Mouse (Mus musculus) G1E (cell line): Measurements from ENCODE around the gene Irf7. TPM values are rescaled to one million over a fixed set of nuclear protein-coding genes. Genes with fewer than 3 reads are reported as not detected.

Experiments used
- ATAC-seq: 2 replicates; pipeline ENCODE4 v1.8.0; 2016; ENCODE audit warnings: mild to moderate bottlenecking; ENCODE audit not compliant: insufficient number of reproducible peaks, poor library complexity, low FRiP score, severe bottlenecking; ENCODE audit errors: extremely low read depth
- DNase-seq: peaks from one replicate; pipeline ENCODE4 v3.0.0; 2012; ENCODE audit warnings: low spot score
- H3K27me3 ChIP-seq: 2 replicates; pipeline ENCODE4 v1.6.1; 2012; ENCODE audit warnings: mild to moderate bottlenecking, low read length, inconsistent platforms; ENCODE audit not compliant: insufficient read depth
- H3K36me3 ChIP-seq: replicated peaks from 2 replicates; pipeline ENCODE3; 2012; ENCODE audit warnings: mild to moderate bottlenecking, inconsistent platforms
- H3K4me1 ChIP-seq: 2 replicates; pipeline ENCODE4 v1.6.1; 2012; ENCODE audit warnings: low read depth, low read length, inconsistent platforms, mixed read lengths; ENCODE audit not compliant: insufficient read depth
- H3K4me3 ChIP-seq: 2 replicates; pipeline ENCODE4 v1.5.1; 2012; ENCODE audit warnings: low read depth, mild to moderate bottlenecking, inconsistent platforms, low read length, moderate library complexity, mixed read lengths
- H3K9me3 ChIP-seq: replicated peaks from 2 replicates; pipeline ENCODE4 v1.6.1; 2012; ENCODE audit warnings: inconsistent platforms
- CTCF ChIP-seq: IDR thresholded peaks from 2 replicates; pipeline ENCODE4 v1.5.1; 2012; ENCODE audit warnings: low read depth, low read length, inconsistent platforms, mixed read lengths
- GATA1 ChIP-seq: IDR thresholded peaks from 2 replicates; pipeline ENCODE4 v1.6.1; 2012; ENCODE audit warnings: borderline replicate concordance, low read length, inconsistent platforms, mixed read lengths
- GATA2 ChIP-seq: IDR thresholded peaks from 2 replicates; pipeline ENCODE4 v1.6.1; 2012; ENCODE audit warnings: low read depth, low read length, inconsistent platforms, borderline replicate concordance
- POLR2AphosphoS5 ChIP-seq: IDR thresholded peaks from 2 replicates; pipeline ENCODE4 v1.6.1; 2012; ENCODE audit warnings: low read depth, low read length, inconsistent platforms; ENCODE audit not compliant: insufficient replicate concordance
- TAL1 ChIP-seq: conservative IDR thresholded peaks from 2 replicates; pipeline ENCODE4 v1.6.1; 2012; ENCODE audit warnings: low read depth, low read length, inconsistent platforms, mixed read lengths
- polyA plus RNA-seq: library from polyadenylated mRNA; stranded (reverse); fragments of >175 nt; gene quantifications from 2 replicates; pipeline ENCODE4 v1.2.3, GENCODE M21; 2012
- total RNA-seq, 2 experiments: library from RNA; stranded (forward) in 1 of 2; stranded (reverse) in 1 of 2; fragments of 200-1000 nt in 1 of 2; fragments of >200 nt in 1 of 2; fragmentation: Nextera tagmentation in 1 of 2; gene quantifications; 2 replicates each; pipeline ENCODE4 v1.2.3; 2014 to 2017

Gene Irf7
- total and polyA plus RNA-seq, 3 experiments: 1.6 to 12.9 (median 6.8) TPM

DNA sequence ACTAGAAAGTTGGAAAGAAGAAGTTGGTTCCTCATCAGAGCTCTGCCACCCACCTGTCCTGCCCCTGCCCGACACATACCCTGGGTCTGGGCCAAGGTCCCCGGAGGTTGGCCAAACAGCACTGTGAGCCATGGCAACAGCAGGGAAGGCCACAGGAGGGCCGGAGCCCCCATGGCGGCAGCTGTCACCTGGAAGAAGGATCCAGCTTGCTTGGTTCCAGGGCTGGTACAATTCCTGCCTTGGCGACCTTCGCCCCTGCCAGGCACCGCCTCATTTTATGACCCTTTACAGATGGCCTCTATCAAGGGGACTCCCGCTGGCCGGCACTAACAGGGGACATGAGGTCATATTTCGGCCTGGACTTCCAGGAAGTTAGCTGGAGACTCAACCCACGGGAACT lies 10.3 kb upstream of the Irf7 start, which contains the start of gene Cdhr5:
Gene Cdhr5 (minus strand): TSS at position 241 of the 400 bp plus-strand sequence.
- ATAC-seq (no peak), DNase-seq (no peak)
- no peaks in the 10 kb centered on the region for H3K9me3 ChIP-seq
- H3K4me3 ChIP-seq: no peak within 1 kb of the TSS
- peaks cover 7% of the 10 kb centered on the region for H3K4me1 ChIP-seq
- no peak for TF ChIP-seq CTCF
- no peak for TF ChIP-seq GATA1
- no peak for TF ChIP-seq TAL1
- TF ChIP-seq POLR2AphosphoS5: no peak
- no peak for TF ChIP-seq GATA2
- peaks cover 75% of the 10 kb centered on the region for H3K27me3 ChIP-seq
- H3K36me3 ChIP-seq: no peaks in the 10 kb centered on the region

DNA sequence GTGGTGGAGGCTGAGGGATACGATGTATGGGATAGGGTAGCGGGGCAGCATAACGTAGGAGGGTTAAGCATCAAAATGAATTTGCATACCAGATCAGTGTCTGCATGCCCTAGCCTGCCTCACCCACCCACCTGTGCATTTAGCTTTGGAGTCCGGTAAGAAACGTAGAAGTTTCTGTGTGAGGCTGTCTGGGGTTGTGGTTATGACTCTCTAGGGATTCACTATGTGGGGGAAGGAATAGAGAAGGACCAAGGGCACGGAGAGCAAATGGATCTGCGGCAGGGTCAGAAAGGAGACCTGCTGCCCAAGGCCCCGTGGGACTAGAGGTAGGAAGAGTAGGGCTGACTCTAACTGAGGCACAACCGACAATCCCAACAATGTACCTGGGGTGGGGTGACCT lies 9.1 kb upstream of the Irf7 start:
- Histone ChIP-seq H3K4me1 (peaks cover 7% of the 10 kb centered on the region), H3K4me3 (no peak overlapping the region)

DNA sequence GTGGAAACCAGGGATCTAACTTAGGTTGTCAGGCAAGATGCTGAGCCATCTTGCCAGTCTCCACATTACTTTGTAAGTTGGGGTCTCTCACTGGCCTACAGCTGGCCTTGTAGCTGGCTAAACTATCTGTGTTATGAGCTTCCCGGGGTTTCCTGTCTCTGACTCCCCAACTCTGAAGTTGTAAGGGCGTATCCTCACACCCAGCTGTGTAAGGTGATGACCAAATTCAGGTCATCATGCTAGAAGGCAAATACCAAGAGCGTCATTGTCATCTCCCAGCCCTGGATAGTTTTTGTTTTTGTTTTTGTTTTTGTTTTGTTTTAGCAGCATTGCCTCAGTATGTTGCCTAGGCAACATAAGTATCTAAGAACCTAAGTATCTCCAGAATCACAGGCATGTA lies 4.3 kb upstream of the Irf7 start:
- Histone ChIP-seq H3K27me3 (peaks cover 53% of the 10 kb centered on the region), H3K9me3 (no peaks in the 10 kb centered on the region), H3K36me3 (no peaks in the 10 kb centered on the region), H3K4me3 (no peak overlapping the region), H3K4me1 (peaks cover 16% of the 10 kb centered on the region)
- no peak for DNase-seq
- TF ChIP-seq GATA1 (no peak), TAL1 (no peak), CTCF (no peak), POLR2AphosphoS5 (no peak), GATA2 (no peak)
- ATAC-seq: no peak

More for the DNA sequence above, 9.1 kb upstream of the Irf7 start:
- ATAC-seq: no peak
- TF ChIP-seq POLR2AphosphoS5 (no peak), GATA1 (no peak), GATA2 (no peak), CTCF (no peak), TAL1 (no peak)
- no peaks in the 10 kb centered on the region for H3K9me3 ChIP-seq
- H3K27me3 ChIP-seq: peaks cover 74% of the 10 kb centered on the region
- H3K36me3 ChIP-seq: no peaks in the 10 kb centered on the region
- no peak for DNase-seq

DNA sequence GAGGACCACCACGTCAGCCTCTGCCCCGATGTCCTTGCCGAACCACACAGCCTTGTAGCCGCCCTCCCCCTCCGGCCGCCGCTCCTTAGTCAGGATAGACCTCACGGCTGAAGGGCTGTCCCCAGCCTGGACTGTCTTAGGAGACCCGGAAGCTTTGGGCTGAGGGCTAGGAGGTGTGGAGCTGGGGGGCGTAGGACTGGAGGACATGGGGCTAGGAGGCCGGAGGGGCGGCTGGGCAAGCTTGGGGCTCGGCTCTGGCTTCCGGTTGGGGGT lies 2.9 kb upstream of the Irf7 start:
- H3K27me3 ChIP-seq: peaks cover 44% of the 10 kb centered on the region
- DNase-seq (no peak), ATAC-seq (no peak)
- TF ChIP-seq CTCF: no peak
- no peak for TF ChIP-seq POLR2AphosphoS5
- TF ChIP-seq GATA1: no peak
- TF ChIP-seq GATA2: no peak
- no peak for TF ChIP-seq TAL1
- peaks cover 30% of the 10 kb centered on the region for H3K4me1 ChIP-seq
- no peaks in the 10 kb centered on the region for H3K9me3 ChIP-seq
- H3K4me3 ChIP-seq: no peak overlapping the region
- peaks cover 13% of the 10 kb centered on the region for H3K36me3 ChIP-seq

DNA sequence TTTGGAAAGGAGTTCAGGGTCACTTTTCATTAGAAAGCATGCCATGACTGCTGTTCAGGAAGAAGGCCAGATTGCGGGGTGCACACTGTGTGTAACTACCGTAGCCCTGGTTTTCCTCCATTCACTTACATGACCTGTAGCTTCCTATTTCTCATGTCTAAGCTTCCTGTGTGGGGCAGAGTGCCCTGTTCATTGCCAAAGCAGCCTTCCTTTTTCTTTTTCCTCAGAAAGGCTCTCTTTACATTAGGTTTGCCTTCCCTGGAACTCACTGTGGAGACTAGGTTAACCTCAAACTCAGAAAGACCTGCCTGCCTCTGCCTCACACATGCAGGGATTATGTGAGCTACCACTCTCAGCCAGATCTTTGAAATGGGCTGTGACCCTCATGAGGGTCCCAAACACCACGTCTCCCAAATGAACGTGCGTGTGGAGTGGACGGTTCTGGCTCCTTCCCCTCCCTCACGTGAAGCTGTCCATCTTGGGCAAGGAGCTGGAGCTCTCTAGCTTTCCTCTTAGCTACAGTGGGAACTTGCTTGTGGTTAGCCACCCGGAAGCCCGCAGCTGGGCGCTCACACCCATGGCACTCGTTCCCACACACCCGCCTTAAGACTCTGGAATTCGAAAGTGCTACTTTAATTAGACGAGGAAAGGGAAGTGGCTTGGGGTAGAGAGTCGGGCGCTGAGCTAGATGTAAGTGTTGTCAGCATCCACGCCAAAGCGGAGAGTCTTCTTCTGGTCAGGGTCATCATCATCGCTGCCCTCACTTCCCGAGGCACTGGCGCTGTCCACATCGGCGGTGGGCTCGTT lies 2.4 kb upstream of the Irf7 start:
- Histone ChIP-seq H3K4me1 (peaks cover 35% of the 10 kb centered on the region), H3K4me3 (no peak overlapping the region), H3K9me3 (no peaks in the 10 kb centered on the region), H3K36me3 (peaks cover 19% of the 10 kb centered on the region), H3K27me3 (peaks cover 39% of the 10 kb centered on the region)
- DNase-seq (no peak), ATAC-seq (no peak)
- no peak for TF ChIP-seq GATA2
- TF ChIP-seq TAL1: no peak
- no peak for TF ChIP-seq CTCF
- TF ChIP-seq GATA1: no peak

- Histone ChIP-seq H3K4me3 (peak overlapping the region; percentile 76; the same call in 1 of the 2 replicates), H3K27me3 (peaks cover 13% of the 10 kb centered on the region; the same call in 1 of the 2 replicates), H3K9me3 (no peaks in the 10 kb centered on the region), H3K36me3 (peaks cover 52% of the 10 kb centered on the region), H3K4me1 (peaks cover 48% of the 10 kb centered on the region)
- no peak for ATAC-seq
- TF ChIP-seq POLR2AphosphoS5: no peak
- TF ChIP-seq CTCF: no peak
- TF ChIP-seq GATA2: no peak
- no peak for TF ChIP-seq TAL1
- TF ChIP-seq GATA1: no peak
- no peak for DNase-seq
Measured at GRCm38 (mm10) chr7:141265411-141265738, 906 bp downstream of the Irf7 start.
